Mouse (Mus musculus) thymus, postnatal 4 days (tissue): Measurements from ENCODE around the gene 6030445D17Rik.

Experiments used
- DNase-seq: peaks from one replicate; pipeline ENCODE4 v3.0.0; 2021

The 6030445D17Rik gene

GRCm38 (mm10) chr4:136462086-136462838 lies at the start of gene 6030445D17Rik:
6030445D17Rik (plus strand) TSS chr4:136462250.
- DNase-seq: peak; percentile 64

GRCm38 (mm10) chr4:136415477-136415876 lies 46.6 kb upstream of the 6030445D17Rik start:
- DNase-seq: no peak

- no peak for DNase-seq
Observed at GRCm38 (mm10) chr4:136418962-136419361, 43.1 kb upstream of the 6030445D17Rik start.

GRCm38 (mm10) chr4:136419386-136419785 lies 42.7 kb upstream of the 6030445D17Rik start:
- no peak for DNase-seq

GRCm38 (mm10) chr4:136423224-136423623 lies 38.8 kb upstream of the 6030445D17Rik start, which contains the start of gene Htr1d:
Htr1d (plus strand) TSS chr4:136423524.
- no peak for DNase-seq

- DNase-seq: peak; percentile 45
Observed at GRCm38 (mm10) chr4:136424120-136424999, 37.7 kb upstream of the 6030445D17Rik start.

- peak; percentile 68 for DNase-seq
Observed at GRCm38 (mm10) chr4:136425000-136425288, 37.1 kb upstream of the 6030445D17Rik start.

- DNase-seq: peak; percentile 14
Observed at GRCm38 (mm10) chr4:136430609-136431375, 31.3 kb upstream of the 6030445D17Rik start.

GRCm38 (mm10) chr4:136431376-136431693 lies 30.7 kb upstream of the 6030445D17Rik start:
- DNase-seq: peak; percentile 75

- no peak for DNase-seq
Observed at GRCm38 (mm10) chr4:136434029-136434428, 28.0 kb upstream of the 6030445D17Rik start.

GRCm38 (mm10) chr4:136439106-136439505 lies 22.9 kb upstream of the 6030445D17Rik start:
- no peak for DNase-seq

- DNase-seq: no peak
Observed at GRCm38 (mm10) chr4:136441354-136442043, 20.6 kb upstream of the 6030445D17Rik start.

- DNase-seq: no peak
Observed at GRCm38 (mm10) chr4:136444561-136444960, 17.5 kb upstream of the 6030445D17Rik start.

- DNase-seq: no peak
Observed at GRCm38 (mm10) chr4:136449795-136450194, 12.3 kb upstream of the 6030445D17Rik start.

GRCm38 (mm10) chr4:136450271-136450670 lies 11.8 kb upstream of the 6030445D17Rik start:
- no peak for DNase-seq

- no peak for DNase-seq
Observed at GRCm38 (mm10) chr4:136451564-136451963, 10.5 kb upstream of the 6030445D17Rik start.

GRCm38 (mm10) chr4:136452286-136452685 lies 9.8 kb upstream of the 6030445D17Rik start:
- DNase-seq: no peak

GRCm38 (mm10) chr4:136452792-136453191 lies 9.3 kb upstream of the 6030445D17Rik start:
- no peak for DNase-seq

GRCm38 (mm10) chr4:136454850-136455260 lies 7.2 kb upstream of the 6030445D17Rik start:
- peak; percentile 83 for DNase-seq

- DNase-seq: no peak
Observed at GRCm38 (mm10) chr4:136456516-136457218, 5.4 kb upstream of the 6030445D17Rik start.

- DNase-seq: no peak
Observed at GRCm38 (mm10) chr4:136458276-136458675, 3.8 kb upstream of the 6030445D17Rik start.

GRCm38 (mm10) chr4:136459210-136459609 lies 2.8 kb upstream of the 6030445D17Rik start:
- DNase-seq: no peak
